11 mouse cellular contexts compared by ENCODE assay signal in the genomic region with DNA sequence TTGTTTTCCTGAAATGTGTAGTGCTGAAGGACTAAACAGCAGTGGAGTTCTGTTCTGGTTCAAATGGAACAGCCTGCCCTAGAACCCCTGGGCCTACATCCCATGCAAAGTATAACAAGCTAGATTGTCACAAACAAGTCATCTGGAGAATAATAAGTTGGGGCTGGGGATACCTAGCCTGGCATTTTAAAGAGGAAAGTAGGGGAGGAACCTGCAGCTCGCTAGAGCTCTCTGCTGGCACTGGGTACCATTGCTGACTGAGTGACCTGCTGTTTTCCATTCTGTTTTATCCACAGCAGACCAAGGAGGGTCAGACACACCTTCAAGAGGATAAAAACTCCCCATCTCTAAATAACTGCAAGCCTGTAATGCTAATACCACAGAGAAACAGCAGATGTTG. TPM values are rescaled to one million over a fixed set of nuclear protein-coding genes. Genes with fewer than 3 reads are reported as not detected.
DNase-seq lines count a peak whose midpoint lies in the region.
"Had no signal": no experiment of that assay in that cellular context is flagged by ENCODE, and none has a peak within 500 bp of the region (broad histone marks: within the 10 kb centered on the region; RNA-seq: fewer than 3 reads in every experiment).

No protein-coding gene starts in this region.

- DNase-seq in adrenal gland, postnatal 25 days, result peak; percentile 24
- no peak for DNase-seq in adrenal gland, adult 8-10 months
- DNase-seq in kidney, postnatal 4 days, result peak; percentile 34 to 35
- DNase-seq in kidney, adult 11 months, result no peak
- DNase-seq in thymus, postnatal 4 days, result peak; percentile 43
- no peak for DNase-seq in thymus, postnatal 14 days
- no peak for DNase-seq in embryo, embryonic 11 days
- no peak for DNase-seq in frontal cortex, postnatal 14 days (ENCODE audit: low spot score in 2 of 2)
- DNase-seq: adrenal gland, postnatal 14 days; lung, adult 2 months; midbrain, embryonic 14.5 days had no signal

RNA-seq across cellular contexts. Expression of gene Oscp1, which starts 4.5 kb away (rescaled TPM):
- 7.2 and 12.2 TPM in 2 replicates for total RNA-seq in adrenal gland, postnatal 25 days (2021)
- total RNA-seq in adrenal gland, adult 8-10 months (2022), result 10 to 100 TPM in 2 of 4 experiments, 1 to 10 TPM in 2; 7.5 to 20.9 (median 14.9) TPM

RNA-seq across cellular contexts. Expression of gene Mrps15, which starts 16.1 kb away (rescaled TPM):
- total RNA-seq in adrenal gland, postnatal 25 days (2021), result 74.4 and 98.0 TPM in 2 replicates
- total RNA-seq in adrenal gland, adult 8-10 months (2022), result 10 to 100 TPM; 64.2 to 74.4 (median 69.4) TPM

RNA-seq across cellular contexts. Expression of gene Lsm10, which starts 33.6 kb away (rescaled TPM):
- total RNA-seq in adrenal gland, postnatal 25 days (2021), result 45.4 and 48.0 TPM in 2 replicates
- 10 to 100 TPM; 22.3 to 33.2 (median 30.7) TPM for total RNA-seq in adrenal gland, adult 8-10 months (2022)

RNA-seq across cellular contexts. Expression of gene Csf3r, which starts 38.5 kb away (rescaled TPM):
- total RNA-seq in adrenal gland, postnatal 25 days (2021), result 0.88 and 1.5 TPM in 2 replicates
- total RNA-seq in adrenal gland, adult 8-10 months (2022), result 1 to 10 TPM; 1.3 to 3.6 (median 2.8) TPM

RNA-seq across cellular contexts. Expression of gene Stk40, which starts 40.9 kb away (rescaled TPM):
- total RNA-seq in adrenal gland, postnatal 25 days (2021), result 41.2 and 43.1 TPM in 2 replicates
- 10 to 100 TPM; 33.9 to 38.7 (median 37.6) TPM for total RNA-seq in adrenal gland, adult 8-10 months (2022)

Comparison
In these comparisons a context has a peak if more than half of its experiments do, and no peak if none do; other contexts are left out.
1. DNase-seq: peak in adrenal gland, postnatal 25 days (single experiment), kidney, postnatal 4 days (2 of 2) and thymus, postnatal 4 days (single experiment); none in adrenal gland, adult 8-10 months (single experiment), kidney, adult 11 months (single experiment), thymus, postnatal 14 days (single experiment), embryo, embryonic 11 days (single experiment) and frontal cortex, postnatal 14 days (0 of 2).